21 mouse cellular contexts compared by ENCODE assay signal in genomic region chr4:117957492-117957891, GRCm38 (mm10). TPM values are rescaled to one million over a fixed set of nuclear protein-coding genes. Genes with fewer than 3 reads are reported as not detected.
DNase-seq lines count a peak whose midpoint lies in the region; ATAC-seq lines count a peak whose summit lies in the region.
"Had no signal": no experiment of that assay in that cellular context is flagged by ENCODE, and none has a peak within 500 bp of the region (broad histone marks: within the 10 kb centered on the region; RNA-seq: fewer than 3 reads in every experiment).

No protein-coding gene starts in this region.

- H3K4me2 ChIP-seq in heart, embryonic 11.5 days = no peak overlapping the region
- H3K4me2 ChIP-seq in hindbrain, embryonic 16.5 days (ENCODE audit: low read length) = no peak overlapping the region
- no peak overlapping the region for H3K4me2 ChIP-seq in forebrain, embryonic 14.5 days (ENCODE audit: low read length)
- H3K4me2 ChIP-seq: liver, embryonic 11.5 days; neural tube, embryonic 15.5 days had no signal

- ATAC-seq in heart, embryonic 11.5 days (replicated peaks; ENCODE audit: insufficient number of reproducible peaks, low FRiP score, low TSS enrichment) = no peak
- ATAC-seq in hindbrain, embryonic 16.5 days = no peak
- ATAC-seq in forebrain, embryonic 14.5 days = peak; percentile 44; the same call in 1 of the 2 replicates

- peaks cover 19% of the 10 kb centered on the region for H3K4me1 ChIP-seq in heart, embryonic 11.5 days (ENCODE audit: control insufficient read depth, insufficient read depth, low read length)
- H3K4me1 ChIP-seq in hindbrain, embryonic 10.5 days (replicated peaks) = peaks cover 12% of the 10 kb centered on the region
- H3K4me1 ChIP-seq in hindbrain, embryonic 16.5 days (ENCODE audit: control insufficient read depth, insufficient read depth, low read depth, low read length) = no peaks in the 10 kb centered on the region
- peaks cover 7% of the 10 kb centered on the region; the same call in 1 of the 2 replicates for H3K4me1 ChIP-seq in embryonic facial prominence, embryonic 10.5 days
- H3K4me1 ChIP-seq in forebrain, embryonic 14.5 days (ENCODE audit: control insufficient read depth, insufficient read depth, low read length) = no peaks in the 10 kb centered on the region
- H3K4me1 ChIP-seq: neural tube, embryonic 15.5 days had no signal

- peak overlapping the region; percentile 48 for H3K27ac ChIP-seq in heart, embryonic 11.5 days (ENCODE audit: low read depth, low read length)
- H3K27ac ChIP-seq in hindbrain, embryonic 10.5 days = 0 out of 2 replicates have a peak overlapping the region, but pooled peaks have one; percentile 12
- H3K27ac ChIP-seq in hindbrain, embryonic 16.5 days (ENCODE audit: low read depth, low read length) = no peak overlapping the region
- H3K27ac ChIP-seq in embryonic facial prominence, embryonic 10.5 days (replicated peaks) = 0 out of 2 replicates have a peak overlapping the region, but pooled peaks have one; percentile 4
- H3K27ac ChIP-seq in forebrain, embryonic 14.5 days (ENCODE audit: low read depth, low read length) = peak overlapping the region; percentile 33; the same call in 1 of the 2 replicates
- H3K27ac ChIP-seq: neural tube, embryonic 15.5 days had no signal

- no peak overlapping the region for H3K4me3 ChIP-seq in heart, embryonic 11.5 days (ENCODE audit: low read depth, low read length)
- no peak overlapping the region for H3K4me3 ChIP-seq in hindbrain, embryonic 10.5 days
- no peak overlapping the region for H3K4me3 ChIP-seq in hindbrain, embryonic 16.5 days (ENCODE audit: low read length)
- H3K4me3 ChIP-seq in embryonic facial prominence, embryonic 10.5 days = no peak overlapping the region
- H3K4me3 ChIP-seq in forebrain, embryonic 14.5 days (ENCODE audit: low read depth, low read length) = no peak overlapping the region
- H3K4me3 ChIP-seq: erythroblast, embryonic 14.5 days; myocyte; neural tube, embryonic 15.5 days had no signal

- WGBS in heart, embryonic 11.5 days (ENCODE audit: insufficient replicate concordance) = 29% methylated on average over 4 of the region's 4 CpGs
- 66% methylated on average over 4 of the region's 4 CpGs for WGBS in hindbrain, embryonic 10.5 days
- 57% methylated on average over 4 of the region's 4 CpGs for WGBS in hindbrain, embryonic 16.5 days
- WGBS in embryonic facial prominence, embryonic 10.5 days = 73% methylated on average over 4 of the region's 4 CpGs
- WGBS in forebrain, embryonic 14.5 days = 63% methylated on average over 4 of the region's 4 CpGs

- no peak for DNase-seq in heart, adult 11 months
- DNase-seq in hindbrain, embryonic 10.5 days (ENCODE audit: low spot score) = no peak
- no peak for DNase-seq in embryonic facial prominence, embryonic 10.5 days (ENCODE audit: low spot score)
- DNase-seq in forebrain, embryonic 14.5 days (ENCODE audit: low spot score) = peak; percentile 46
- no peak for DNase-seq in T-cell, adult 2 months (ENCODE audit: low spot score)
- DNase-seq: adrenal gland, postnatal 10 days; cerebellum, adult 11 months; cerebellum, postnatal 36 days; gastrocnemius, postnatal 10 days; kidney, adult 11 months; kidney, postnatal 14 days; lung, adult 18-20 months; lung, postnatal 14 days; midbrain, embryonic 14.5 days; thymus, postnatal 36 days had no signal

- no peaks in the 10 kb centered on the region for H3K27me3 ChIP-seq in heart, embryonic 11.5 days (ENCODE audit: control insufficient read depth, insufficient read depth, low read length)
- H3K27me3 ChIP-seq in hindbrain, embryonic 10.5 days (ENCODE audit: insufficient read depth, poor library complexity, severe bottlenecking) = no peaks in the 10 kb centered on the region
- no peaks in the 10 kb centered on the region for H3K27me3 ChIP-seq in hindbrain, embryonic 16.5 days (replicated peaks; ENCODE audit: control insufficient read depth, insufficient read depth, low read length)
- no peaks in the 10 kb centered on the region for H3K27me3 ChIP-seq in embryonic facial prominence, embryonic 10.5 days (replicated peaks; ENCODE audit: low read depth, poor library complexity, severe bottlenecking)
- H3K27me3 ChIP-seq in forebrain, embryonic 14.5 days (replicated peaks; ENCODE audit: control insufficient read depth, insufficient read depth, low read length) = no peaks in the 10 kb centered on the region
- H3K27me3 ChIP-seq: neural tube, embryonic 15.5 days had no signal

- no peak overlapping the region for H3K9ac ChIP-seq in heart, embryonic 11.5 days (ENCODE audit: low read depth, low read length)
- H3K9ac ChIP-seq in hindbrain, embryonic 16.5 days (ENCODE audit: low read depth, low read length) = no peak overlapping the region
- no peak overlapping the region for H3K9ac ChIP-seq in forebrain, embryonic 14.5 days (ENCODE audit: low read length)
- H3K9ac ChIP-seq: neural tube, embryonic 15.5 days had no signal

- no peaks in the 10 kb centered on the region; the same call in 1 of the 2 replicates for H3K9me3 ChIP-seq in heart, embryonic 11.5 days (replicated peaks; ENCODE audit: control insufficient read depth, low read length)
- H3K9me3 ChIP-seq in hindbrain, embryonic 10.5 days = peaks cover under 1% of the 10 kb centered on the region; the same call in 1 of the 2 replicates
- H3K9me3 ChIP-seq in hindbrain, embryonic 16.5 days (ENCODE audit: control insufficient read depth, low read length) = no peaks in the 10 kb centered on the region
- peaks cover 2% of the 10 kb centered on the region; the same call in 1 of the 2 replicates for H3K9me3 ChIP-seq in embryonic facial prominence, embryonic 10.5 days
- H3K9me3 ChIP-seq in forebrain, embryonic 14.5 days (replicated peaks; ENCODE audit: control insufficient read depth, low read length) = no peaks in the 10 kb centered on the region
- H3K9me3 ChIP-seq: neural tube, embryonic 15.5 days had no signal

- H3K36me3 ChIP-seq in heart, embryonic 11.5 days (ENCODE audit: control insufficient read depth, insufficient read depth, low read length) = no peaks in the 10 kb centered on the region; the same call in 1 of the 2 replicates
- peaks cover 68% of the 10 kb centered on the region for H3K36me3 ChIP-seq in hindbrain, embryonic 10.5 days
- H3K36me3 ChIP-seq in hindbrain, embryonic 16.5 days (ENCODE audit: control insufficient read depth, insufficient read depth, low read length) = peaks cover 5% of the 10 kb centered on the region
- H3K36me3 ChIP-seq in embryonic facial prominence, embryonic 10.5 days (replicated peaks) = peaks cover 74% of the 10 kb centered on the region
- peaks cover 11% of the 10 kb centered on the region for H3K36me3 ChIP-seq in forebrain, embryonic 14.5 days (ENCODE audit: control insufficient read depth, insufficient read depth, low read length)

RNA-seq across cellular contexts. Expression of gene Artn, which starts 27.9 kb away (rescaled TPM):
- 0.50 and 0.80 TPM in 2 replicates for polyA plus RNA-seq in heart, embryonic 11.5 days (2014; fragmentation: Nextera tagmentation; extraction: Ambion mirVana)
- polyA plus RNA-seq in hindbrain, embryonic 10.5 days (2016; fragmentation: Nextera tagmentation; extraction: Ambion mirVana) = 1.4 and 1.8 TPM in 2 replicates
- 0.90 and 1.2 TPM in 2 replicates for polyA plus RNA-seq in hindbrain, embryonic 16.5 days (2015; fragmentation: Nextera tagmentation; extraction: Ambion mirVana)
- polyA plus RNA-seq in embryonic facial prominence, embryonic 10.5 days (2016; fragmentation: Nextera tagmentation; extraction: Ambion mirVana) = 3.1 and 6.7 TPM in 2 replicates
- 0.22 and 0.36 TPM in 2 replicates for polyA plus RNA-seq in forebrain, embryonic 14.5 days (2014; fragmentation: Nextera tagmentation; extraction: Ambion mirVana)

RNA-seq across cellular contexts. Expression of gene Ipo13, which starts 42.7 kb away (rescaled TPM):
- 31.6 and 37.4 TPM in 2 replicates for polyA plus RNA-seq in heart, embryonic 11.5 days (2014; fragmentation: Nextera tagmentation; extraction: Ambion mirVana)
- 71.1 and 79.5 TPM in 2 replicates for polyA plus RNA-seq in hindbrain, embryonic 10.5 days (2016; fragmentation: Nextera tagmentation; extraction: Ambion mirVana)
- polyA plus RNA-seq in hindbrain, embryonic 16.5 days (2015; fragmentation: Nextera tagmentation; extraction: Ambion mirVana) = 63.1 and 76.2 TPM in 2 replicates
- 62.8 and 72.3 TPM in 2 replicates for polyA plus RNA-seq in embryonic facial prominence, embryonic 10.5 days (2016; fragmentation: Nextera tagmentation; extraction: Ambion mirVana)
- 64.1 and 66.2 TPM in 2 replicates for polyA plus RNA-seq in forebrain, embryonic 14.5 days (2014; fragmentation: Nextera tagmentation; extraction: Ambion mirVana)
